Mouse (Mus musculus) C2C12 (cell line): ENCODE measurements at regions not wholly inside any gene's neighbourhood (a gene's known extent, or its start where the extent isn't known, plus 50 kb on each side); places are given as distances from the start of the nearest gene placed in this dataset.

Source experiments
- H3K27me3 ChIP-seq: one replicate; pipeline ENCODE4 v1.6.1; 2011; ENCODE audit not compliant: control insufficient read depth, insufficient read depth, insufficient read length
- H3K36me3 ChIP-seq: one replicate; pipeline ENCODE4 v1.6.1; 2011; ENCODE audit not compliant: control insufficient read depth, insufficient read depth
- H3K4me3 ChIP-seq: one replicate; pipeline ENCODE4 v1.5.1; 2011; ENCODE audit warnings: mild to moderate bottlenecking, control low read depth; ENCODE audit not compliant: poor library complexity, insufficient read depth, severe bottlenecking
- H3K79me2 ChIP-seq: one replicate; pipeline ENCODE4 v1.6.1; 2011; ENCODE audit not compliant: control insufficient read depth, insufficient read depth
- H3K79me3 ChIP-seq: one replicate; pipeline ENCODE4 v1.6.1; 2011; ENCODE audit warnings: low read depth, control low read depth
- H3ac ChIP-seq: one replicate; pipeline ENCODE3; 2011; ENCODE audit warnings: low read depth; ENCODE audit not compliant: control insufficient read depth, insufficient read length
- CEBPB ChIP-seq: IDR thresholded peaks from one replicate; pipeline ENCODE4 v1.6.1; 2011; ENCODE audit warnings: low read depth, mild to moderate bottlenecking, control low read depth, moderate library complexity
- CTCF ChIP-seq: IDR thresholded peaks from one replicate; pipeline ENCODE4 v1.5.1; 2011; ENCODE audit not compliant: control insufficient read depth, insufficient read depth, insufficient read length
- FOSL1 ChIP-seq: IDR thresholded peaks from one replicate; pipeline ENCODE4 v1.8.0; 2011; ENCODE audit warnings: mild to moderate bottlenecking, low read length; ENCODE audit not compliant: poor library complexity, insufficient read depth, severe bottlenecking
- MAX ChIP-seq: IDR thresholded peaks from one replicate; pipeline ENCODE4 v1.6.1; 2011; ENCODE audit warnings: mild to moderate bottlenecking, control low read depth
- MYOD1 ChIP-seq: IDR thresholded peaks from one replicate; pipeline ENCODE4 v1.6.1; 2011; ENCODE audit warnings: low read depth; ENCODE audit not compliant: control insufficient read depth, insufficient read length
- MYOG ChIP-seq: IDR thresholded peaks from one replicate; pipeline ENCODE4 v1.6.1; 2011; ENCODE audit not compliant: control insufficient read depth, insufficient read length; ENCODE audit errors: extremely low read depth
- USF1 ChIP-seq: IDR thresholded peaks from one replicate; pipeline ENCODE4 v1.6.1; 2011; ENCODE audit warnings: low read depth, mild to moderate bottlenecking, control low read depth, moderate library complexity

- Histone ChIP-seq H3K79me2 (no peaks in the 10 kb centered on the region), H3K4me3 (no peak overlapping the region), H3K36me3 (no peaks in the 10 kb centered on the region), H3K27me3 (no peaks in the 10 kb centered on the region), H3ac (no peak overlapping the region), H3K79me3 (no peaks in the 10 kb centered on the region)
- TF ChIP-seq CTCF (no peak), MAX (no peak), MYOG (no peak), CEBPB (no peak), MYOD1 (no peak), USF1 (no peak), FOSL1 (no peak)
These were observed 247.1 kb upstream of the Ppp2r3a start for GRCm38 (mm10) chr9:101498721-101499120.

DNA sequence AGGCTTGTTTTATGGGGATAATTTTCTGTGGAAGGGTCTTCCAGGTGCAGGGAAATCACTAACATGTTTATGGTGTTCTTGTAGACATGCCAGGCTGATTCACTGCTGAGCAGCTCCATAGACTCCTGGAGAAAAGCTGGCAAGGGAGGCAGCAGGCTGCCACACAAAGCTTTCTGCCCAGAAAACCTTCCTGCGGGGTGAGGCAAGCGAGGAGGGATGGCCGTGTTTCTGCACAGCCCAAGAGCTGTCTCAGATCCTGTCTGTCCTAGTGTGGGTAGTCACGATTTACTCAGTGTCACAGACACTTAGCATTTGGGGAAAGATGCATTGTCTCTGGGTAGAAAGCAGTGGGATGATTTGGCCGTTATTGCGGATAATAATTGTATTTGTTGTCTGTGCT, 244.2 kb upstream of the Ppp2r3a start:
- Histone ChIP-seq H3ac (no peak overlapping the region), H3K4me3 (no peak overlapping the region), H3K79me2 (no peaks in the 10 kb centered on the region), H3K36me3 (no peaks in the 10 kb centered on the region), H3K79me3 (no peaks in the 10 kb centered on the region), H3K27me3 (no peaks in the 10 kb centered on the region)
- TF ChIP-seq FOSL1, result no peak

- no peaks in the 10 kb centered on the region for H3K79me2 ChIP-seq
- H3ac ChIP-seq, result no peak overlapping the region
- no peaks in the 10 kb centered on the region for H3K79me3 ChIP-seq
- no peaks in the 10 kb centered on the region for H3K27me3 ChIP-seq
- H3K4me3 ChIP-seq, result no peak overlapping the region
- no peaks in the 10 kb centered on the region for H3K36me3 ChIP-seq
- TF ChIP-seq MAX, result no peak
- TF ChIP-seq CTCF, result no peak
- TF ChIP-seq MYOD1, result no peak
- TF ChIP-seq CEBPB, result no peak
- TF ChIP-seq USF1, result no peak
- no peak for TF ChIP-seq MYOG
- TF ChIP-seq FOSL1, result no peak
These were observed 237.4 kb upstream of the Ppp2r3a start for GRCm38 (mm10) chr9:101489013-101489412.

GRCm38 (mm10) chr9:101476223-101476622, 224.6 kb upstream of the Ppp2r3a start:
- Histone ChIP-seq H3K79me3 (no peaks in the 10 kb centered on the region), H3K79me2 (no peaks in the 10 kb centered on the region), H3K27me3 (no peaks in the 10 kb centered on the region), H3K4me3 (no peak overlapping the region), H3K36me3 (no peaks in the 10 kb centered on the region), H3ac (no peak overlapping the region)
- TF ChIP-seq MAX (no peak), USF1 (no peak), MYOG (no peak), MYOD1 (no peak), CTCF (no peak), FOSL1 (no peak), CEBPB (no peak)

DNA sequence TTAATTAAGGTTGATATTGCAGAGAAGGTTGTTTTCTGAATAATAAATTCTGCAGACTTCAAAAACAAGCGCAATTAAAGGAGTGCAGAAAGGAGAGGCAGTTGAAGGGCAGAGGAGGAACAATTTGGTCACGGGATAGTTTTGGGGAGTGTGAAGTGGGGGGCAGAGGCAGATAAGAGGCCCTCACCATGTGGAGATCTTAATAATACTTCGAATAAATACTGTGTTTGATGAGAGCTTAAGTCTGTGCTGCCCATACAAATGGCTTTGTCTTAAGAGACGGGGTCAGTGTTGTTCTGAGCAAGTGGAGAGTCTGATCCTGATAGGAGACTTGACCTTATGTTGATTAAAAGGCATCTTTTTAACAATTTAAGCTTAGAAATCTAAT, 221.5 kb upstream of the Ppp2r3a start:
- H3K4me3 ChIP-seq, result no peak overlapping the region
- H3ac ChIP-seq, result no peak overlapping the region
- no peaks in the 10 kb centered on the region for H3K79me3 ChIP-seq
- no peaks in the 10 kb centered on the region for H3K79me2 ChIP-seq
- H3K27me3 ChIP-seq, result no peaks in the 10 kb centered on the region
- no peaks in the 10 kb centered on the region for H3K36me3 ChIP-seq
- TF ChIP-seq MYOG, result no peak
- no peak for TF ChIP-seq USF1
- TF ChIP-seq FOSL1, result no peak
- no peak for TF ChIP-seq CTCF
- no peak for TF ChIP-seq CEBPB
- TF ChIP-seq MAX, result no peak
- TF ChIP-seq MYOD1, result no peak

DNA sequence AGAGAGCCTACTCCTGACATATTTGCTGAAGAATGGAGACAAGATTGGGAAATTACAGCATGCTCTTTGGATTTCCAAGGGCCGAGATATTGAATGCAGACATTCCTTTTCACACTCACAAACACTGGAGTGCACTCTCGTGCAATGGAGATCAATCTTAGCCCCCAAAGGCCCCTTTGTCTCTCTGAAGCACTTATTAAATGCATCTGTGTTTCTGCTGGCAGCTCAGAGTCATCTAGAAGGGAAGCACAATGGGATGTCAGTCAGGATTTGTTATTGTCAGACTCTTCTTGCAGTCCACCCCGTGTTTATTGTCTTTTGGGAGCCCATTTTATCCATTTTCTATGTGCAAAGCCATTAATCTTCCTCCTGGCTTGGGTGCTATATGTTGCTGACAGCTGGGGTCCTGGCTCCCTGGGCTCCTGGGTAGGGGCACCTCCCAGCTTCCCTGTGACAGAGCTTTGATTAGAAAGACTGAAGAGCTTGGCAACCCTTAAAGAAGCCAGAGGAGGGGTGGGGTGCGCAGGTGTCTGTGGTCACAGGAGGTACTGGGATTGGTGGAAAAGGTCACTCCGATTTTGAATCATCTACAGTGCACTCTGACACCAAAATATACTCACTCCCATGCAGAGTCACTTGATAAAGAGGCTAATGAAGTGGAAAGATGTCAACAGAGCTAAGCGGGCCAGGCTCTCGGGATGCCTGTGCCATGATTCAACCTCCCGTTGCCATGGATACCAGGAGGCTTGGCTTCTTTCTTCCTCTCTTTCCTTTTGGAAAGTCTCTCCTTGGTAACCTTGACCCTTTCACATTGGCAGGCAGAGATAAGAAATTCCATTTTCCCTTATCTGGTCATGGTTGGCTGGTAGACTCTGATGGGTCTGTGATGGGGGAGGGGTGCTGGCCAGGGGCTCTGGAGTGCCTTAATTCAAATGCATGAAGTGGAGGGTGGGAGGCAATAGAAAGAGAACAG, 220.8 kb upstream of the Ppp2r3a start:
- Histone ChIP-seq H3K27me3 (no peaks in the 10 kb centered on the region), H3ac (no peak overlapping the region), H3K79me3 (no peaks in the 10 kb centered on the region), H3K4me3 (no peak overlapping the region), H3K79me2 (no peaks in the 10 kb centered on the region), H3K36me3 (no peaks in the 10 kb centered on the region)
- TF ChIP-seq MAX (no peak), USF1 (no peak), FOSL1 (no peak), CTCF (no peak)
